Mouse (Mus musculus) embryonic facial prominence, embryonic 13.5 days (tissue): ENCODE data around the gene Shisa8. TPM values are rescaled to one million over a fixed set of nuclear protein-coding genes. Genes with fewer than 3 reads are reported as not detected.
A peak's percentile ranks its signal among the peaks of the same experiment; 100 is the strongest.

Experiments
- ATAC-seq: fragments of 200-750 bp; cut with Nextera tagmentation; 2 replicates; pipeline ENCODE4 v1.8.0; 2017; ENCODE audit warnings: low read depth; ENCODE audit not compliant: insufficient number of reproducible peaks, insufficient read depth, low FRiP score, low TSS enrichment
- H3K27ac ChIP-seq: fragments of 300-500 bp; sonication (generic); 2 replicates; pipeline ENCODE4 v1.5.1; 2015; ENCODE audit warnings: moderate library complexity, mild to moderate bottlenecking, inconsistent platforms
- H3K27me3 ChIP-seq: fragments of 300-500 bp; sonication (generic); 2 replicates; pipeline ENCODE4 v1.6.1; 2015; ENCODE audit warnings: mild to moderate bottlenecking, inconsistent platforms
- H3K36me3 ChIP-seq: fragments of 300-500 bp; sonication (generic); 2 replicates; pipeline ENCODE4 v1.6.1; 2015; ENCODE audit warnings: mild to moderate bottlenecking, inconsistent platforms
- H3K4me1 ChIP-seq: fragments of 300-500 bp; sonication (generic); 2 replicates; pipeline ENCODE4 v1.6.1; 2015; ENCODE audit warnings: inconsistent platforms
- H3K4me2 ChIP-seq: fragments of 300-500 bp; sonication (generic); 2 replicates; pipeline ENCODE4 v1.6.1; 2015; ENCODE audit warnings: moderate library complexity, mild to moderate bottlenecking, inconsistent platforms
- H3K4me3 ChIP-seq: fragments of 300-500 bp; sonication (generic); 2 replicates; pipeline ENCODE4 v1.5.1; 2015; ENCODE audit warnings: mild to moderate bottlenecking, inconsistent platforms
- H3K9ac ChIP-seq: fragments of 300-500 bp; sonication (generic); 2 replicates; pipeline ENCODE4 v1.6.1; 2015; ENCODE audit warnings: mild to moderate bottlenecking, inconsistent platforms
- H3K9me3 ChIP-seq: fragments of 300-500 bp; sonication (generic); 2 replicates; pipeline ENCODE4 v1.6.1; 2016; ENCODE audit warnings: inconsistent platforms
- WGBS: fragments of 180-500 bp; shearing (Covaris S2); methylation state at CpG from one replicate; pipeline ENCODE4 v1.1.7; 2015; ENCODE audit warnings: mixed read lengths; 5-methylcytosine and 5-hydroxymethylcytosine counted together
- polyA plus RNA-seq: library from polyadenylated mRNA; unstranded; fragments of >200 nt; fragmentation: Nextera tagmentation; extraction: Ambion mirVana; gene quantifications from 2 replicates; pipeline ENCODE4 v1.2.1, GENCODE M21; 2015

Gene Shisa8
- polyA plus RNA-seq, 1 experiment from 2014 or later = 0.18 TPM

DNA sequence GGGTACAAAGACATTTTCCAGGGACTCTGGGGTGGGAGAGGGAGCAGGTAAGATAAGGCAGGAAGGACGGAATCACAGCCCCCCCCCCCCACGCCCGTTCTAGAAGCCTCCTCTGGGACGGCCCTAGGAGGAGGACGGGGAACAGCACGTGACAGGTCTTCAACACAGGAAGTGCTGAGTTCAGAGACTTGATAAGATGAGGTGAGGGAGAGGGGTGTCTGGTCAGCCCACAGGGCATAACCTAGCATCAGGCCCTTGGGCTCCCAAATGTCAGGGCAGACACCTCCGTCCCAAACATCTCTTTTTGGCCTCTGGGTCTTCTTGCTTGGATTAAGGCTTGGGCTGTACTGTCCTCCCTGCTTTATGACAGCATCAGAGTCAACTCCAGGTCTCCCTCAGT is 10.6 kb upstream of the Shisa8 start:
- H3K27ac ChIP-seq = no peak overlapping the region
- H3K36me3 ChIP-seq = no peaks in the 10 kb centered on the region
- no peak overlapping the region for H3K4me3 ChIP-seq
- H3K4me1 ChIP-seq = peaks cover 13% of the 10 kb centered on the region
- H3K9me3 ChIP-seq = no peaks in the 10 kb centered on the region
- H3K4me2 ChIP-seq = peak overlapping the region; percentile 73
- 45% methylated on average over 7 of the region's 7 CpGs for WGBS
- no peak overlapping the region for H3K9ac ChIP-seq
- H3K27me3 ChIP-seq = peaks cover 62% of the 10 kb centered on the region
- no peak for ATAC-seq

DNA sequence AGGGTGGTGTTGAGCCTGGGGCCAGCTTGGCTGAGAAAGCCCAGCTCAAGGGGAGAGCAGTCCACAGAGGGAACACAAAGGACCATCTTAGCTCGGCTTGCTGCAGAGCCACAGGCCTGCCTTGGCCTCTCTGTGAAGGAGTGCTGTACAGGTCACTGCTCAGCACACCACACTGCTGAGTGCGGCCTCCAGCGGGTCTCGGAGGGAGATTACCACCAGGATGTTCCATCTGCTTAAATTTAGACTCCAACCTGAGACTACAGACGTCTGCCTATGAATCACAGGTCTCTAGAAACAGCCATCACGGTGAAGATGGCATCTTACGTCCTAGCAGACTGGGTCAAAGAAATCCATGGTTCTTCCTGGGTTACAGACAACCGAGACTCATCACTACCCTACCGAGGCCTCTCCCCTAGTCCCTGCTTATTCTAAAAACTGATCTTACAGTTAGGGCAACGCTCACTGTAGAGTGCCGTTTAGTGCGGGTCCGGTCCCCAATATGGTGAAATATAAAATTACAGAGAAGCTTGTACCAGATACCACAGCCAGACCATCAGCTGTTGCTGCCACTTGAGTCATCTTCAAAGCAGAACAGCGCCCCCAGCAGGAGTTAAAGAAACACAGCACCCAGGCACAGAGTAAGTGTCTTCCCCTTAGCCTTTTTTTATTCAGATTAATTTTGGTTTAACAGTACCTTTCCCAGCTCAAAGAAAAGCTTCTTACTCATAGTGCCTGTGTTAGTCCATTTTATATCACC is 8.7 kb upstream of the Shisa8 start:
- Histone ChIP-seq H3K9ac (no peak overlapping the region), H3K36me3 (no peaks in the 10 kb centered on the region), H3K4me1 (peaks cover 17% of the 10 kb centered on the region), H3K9me3 (no peaks in the 10 kb centered on the region), H3K27ac (no peak overlapping the region), H3K4me2 (no peak overlapping the region), H3K4me3 (no peak overlapping the region), H3K27me3 (peaks cover 79% of the 10 kb centered on the region)
- 49% methylated on average over 14 of the region's 14 CpGs for WGBS
- ATAC-seq = no peak

DNA sequence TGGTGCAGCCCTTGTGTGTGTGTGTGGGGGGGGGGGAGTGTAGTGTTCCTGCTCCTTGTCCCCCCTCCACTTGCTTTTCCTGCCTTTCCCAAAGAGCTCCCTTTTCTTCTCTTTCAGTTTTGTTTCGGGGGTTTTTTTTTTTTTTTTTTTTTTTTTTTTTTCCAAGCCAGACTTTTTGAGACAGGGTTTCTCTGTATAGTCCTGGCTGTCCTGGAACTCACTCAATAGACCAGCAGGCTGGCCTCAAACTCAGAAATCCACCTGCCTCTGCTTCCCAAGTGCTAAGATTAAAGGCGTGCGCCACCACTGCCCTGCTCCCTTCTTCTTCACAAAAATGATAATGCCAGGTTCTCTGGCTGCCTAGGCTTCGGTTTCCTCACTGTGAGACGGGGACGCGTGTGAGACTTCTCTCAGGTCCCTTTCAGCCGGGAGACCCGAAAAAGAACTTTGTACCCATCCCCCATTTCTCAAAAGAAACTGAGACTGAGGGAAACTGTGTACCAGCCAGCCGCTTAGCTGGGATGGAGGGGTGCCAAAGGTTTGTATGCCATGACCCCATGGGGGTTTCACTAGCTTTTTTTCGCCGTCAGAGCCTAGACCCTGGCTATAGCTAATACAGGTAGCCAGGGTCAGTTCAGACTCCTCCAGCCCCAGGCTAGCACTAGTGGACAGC is 7.5 kb upstream of the Shisa8 start:
- Histone ChIP-seq H3K4me3 (no peak overlapping the region), H3K9ac (no peak overlapping the region), H3K27ac (no peak overlapping the region), H3K9me3 (no peaks in the 10 kb centered on the region), H3K4me2 (no peak overlapping the region), H3K27me3 (peaks cover 79% of the 10 kb centered on the region), H3K36me3 (no peaks in the 10 kb centered on the region), H3K4me1 (peaks cover 25% of the 10 kb centered on the region)
- 61% methylated on average over 11 of the region's 12 CpGs for WGBS
- no peak for ATAC-seq

DNA sequence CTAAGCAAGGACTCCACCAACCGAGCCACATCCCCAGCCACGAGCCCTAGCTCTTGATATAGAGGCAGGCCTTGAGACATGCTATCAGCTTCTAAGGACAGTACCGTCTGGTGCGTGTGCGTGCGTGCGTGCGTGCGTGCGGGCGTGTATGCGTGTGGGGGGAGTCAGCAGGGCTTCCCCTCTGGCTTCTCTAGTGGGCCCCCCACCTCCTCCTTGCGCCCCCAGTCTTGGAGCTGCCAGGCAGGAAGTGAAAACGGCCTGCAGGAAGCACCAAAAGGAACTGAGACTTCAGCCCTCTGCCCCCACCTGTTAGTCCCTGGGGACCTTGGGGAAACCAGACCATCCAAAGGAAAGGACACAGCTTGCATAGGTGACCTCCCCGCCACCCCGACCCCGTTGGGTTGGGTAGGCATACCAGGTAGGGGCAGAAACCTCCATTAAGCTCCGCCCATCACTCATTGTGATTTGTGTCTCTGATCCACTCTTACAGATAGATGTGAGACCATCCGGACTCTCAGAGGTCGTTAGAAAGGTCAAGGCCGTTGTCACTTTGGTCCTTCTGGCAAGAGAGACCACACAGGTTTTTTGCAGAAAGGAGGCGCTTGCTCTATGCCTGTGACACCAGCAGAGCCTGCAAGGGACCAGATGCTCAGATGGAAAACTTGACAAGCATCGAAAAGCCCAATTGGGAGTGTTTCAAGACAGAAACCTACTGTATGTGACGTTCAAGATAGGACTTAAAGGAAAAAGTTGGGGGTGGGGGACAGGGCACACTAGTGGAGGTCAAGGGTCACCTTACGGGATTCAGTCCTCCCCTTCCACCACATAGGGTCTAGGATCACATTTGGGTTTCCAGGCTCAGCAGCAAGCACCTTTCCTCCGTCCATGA is 6.4 kb upstream of the Shisa8 start:
- Histone ChIP-seq H3K27me3 (peaks cover 76% of the 10 kb centered on the region), H3K9ac (no peak overlapping the region), H3K4me2 (no peak overlapping the region), H3K4me1 (peaks cover 19% of the 10 kb centered on the region), H3K4me3 (no peak overlapping the region), H3K9me3 (no peaks in the 10 kb centered on the region), H3K36me3 (no peaks in the 10 kb centered on the region), H3K27ac (no peak overlapping the region)
- no peak for ATAC-seq
- 75% methylated on average over 26 of the region's 26 CpGs for WGBS

DNA sequence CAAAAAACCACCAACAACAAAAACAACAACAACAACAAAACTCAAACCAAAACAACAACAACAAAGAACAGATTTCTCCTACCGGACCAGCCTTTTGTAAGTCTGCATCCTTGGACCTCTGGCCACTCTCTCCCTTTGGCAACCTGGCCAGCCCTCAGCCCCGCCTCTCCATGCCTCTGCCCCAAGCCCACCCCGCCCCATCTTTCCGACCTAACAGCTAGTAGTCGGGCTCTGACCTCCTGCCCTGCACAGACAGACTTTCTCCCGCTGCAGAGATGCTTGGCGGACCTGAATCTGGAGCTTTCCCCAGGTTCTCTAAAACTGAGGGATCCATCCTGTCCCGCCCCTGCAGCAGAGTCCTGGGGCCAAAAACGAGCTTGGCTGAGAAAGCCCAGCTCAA is 5.4 kb upstream of the Shisa8 start:
- WGBS = 24% methylated on average over 9 of the region's 9 CpGs
- no peak overlapping the region for H3K27ac ChIP-seq
- ATAC-seq = no peak
- H3K27me3 ChIP-seq = peaks cover 76% of the 10 kb centered on the region
- H3K9ac ChIP-seq = no peak overlapping the region
- no peaks in the 10 kb centered on the region for H3K36me3 ChIP-seq
- H3K4me2 ChIP-seq = no peak overlapping the region
- peaks cover 14% of the 10 kb centered on the region for H3K4me1 ChIP-seq
- H3K4me3 ChIP-seq = no peak overlapping the region
- H3K9me3 ChIP-seq = no peaks in the 10 kb centered on the region

DNA sequence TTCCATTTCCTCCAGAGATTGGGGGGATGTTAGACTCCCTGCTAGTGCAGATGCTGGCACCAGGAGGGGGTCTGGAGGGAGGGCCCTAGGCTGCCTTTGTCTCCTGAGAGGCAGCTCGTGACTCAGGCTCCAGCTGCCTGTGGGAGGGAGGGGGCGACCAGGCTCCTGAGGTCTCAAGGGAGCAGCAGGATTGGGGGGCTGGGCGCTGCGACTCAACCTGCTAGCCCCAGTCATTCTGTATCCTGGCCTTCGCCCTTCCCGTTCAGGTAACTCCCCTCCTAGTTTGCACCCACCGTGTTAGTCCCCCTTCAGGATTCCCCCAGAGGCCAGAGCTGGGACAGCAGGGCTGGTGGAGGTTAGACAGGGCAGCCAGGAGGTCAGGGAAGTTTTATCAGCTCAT is 4.4 kb upstream of the Shisa8 start:
- WGBS = 13% methylated on average over 7 of the region's 7 CpGs

DNA sequence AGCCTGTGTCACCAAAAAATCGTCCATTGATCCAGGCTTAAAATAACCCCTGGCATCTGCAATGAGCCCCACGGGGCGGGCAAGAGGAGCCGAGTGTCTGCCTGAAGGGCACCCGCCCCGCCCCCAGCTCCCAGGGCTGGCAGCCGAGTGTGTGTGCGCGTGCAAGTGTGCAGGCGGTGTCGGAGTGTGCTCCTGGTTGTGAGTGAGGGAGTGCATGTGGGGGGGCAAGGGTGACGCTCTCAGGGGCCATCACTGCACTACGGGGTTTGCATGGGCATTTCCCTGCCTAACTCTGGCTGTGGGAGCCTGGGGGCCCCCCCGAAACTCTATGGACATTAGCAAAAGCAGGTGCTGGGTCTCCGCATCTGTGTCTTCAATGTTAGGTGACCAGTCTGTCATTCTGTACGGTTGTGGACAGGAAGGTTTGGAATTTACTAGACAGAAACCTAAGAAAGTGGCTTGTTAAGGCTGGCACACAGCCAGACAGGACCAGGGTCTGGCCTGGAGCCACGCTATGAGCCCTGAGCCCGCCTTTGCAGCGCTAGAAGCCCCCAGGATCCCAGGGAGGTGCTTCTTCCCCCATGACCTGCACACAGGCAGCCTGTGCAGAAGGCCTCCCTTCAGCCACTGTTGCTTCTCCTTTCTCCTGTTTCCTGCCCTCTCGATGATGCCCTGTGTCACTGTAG is 3.7 kb upstream of the Shisa8 start:
- WGBS = 43% methylated on average over 20 of the region's 20 CpGs
- no peaks in the 10 kb centered on the region for H3K36me3 ChIP-seq
- H3K27ac ChIP-seq = no peak overlapping the region
- H3K27me3 ChIP-seq = peaks cover 86% of the 10 kb centered on the region
- H3K4me1 ChIP-seq = peaks cover 30% of the 10 kb centered on the region
- no peak overlapping the region for H3K4me2 ChIP-seq
- no peak for ATAC-seq
- H3K4me3 ChIP-seq = no peak overlapping the region
- H3K9me3 ChIP-seq = no peaks in the 10 kb centered on the region
- H3K9ac ChIP-seq = no peak overlapping the region

More for the DNA sequence above, 4.4 kb upstream of the Shisa8 start:
- Histone ChIP-seq H3K36me3 (no peaks in the 10 kb centered on the region), H3K4me1 (peaks cover 22% of the 10 kb centered on the region), H3K9me3 (no peaks in the 10 kb centered on the region), H3K27me3 (peaks cover 79% of the 10 kb centered on the region), H3K9ac (0 out of 2 replicates have a peak overlapping the region, but pooled peaks have one; percentile 16), H3K27ac (no peak overlapping the region), H3K4me2 (no peak overlapping the region), H3K4me3 (no peak overlapping the region)
- ATAC-seq = no peak

DNA sequence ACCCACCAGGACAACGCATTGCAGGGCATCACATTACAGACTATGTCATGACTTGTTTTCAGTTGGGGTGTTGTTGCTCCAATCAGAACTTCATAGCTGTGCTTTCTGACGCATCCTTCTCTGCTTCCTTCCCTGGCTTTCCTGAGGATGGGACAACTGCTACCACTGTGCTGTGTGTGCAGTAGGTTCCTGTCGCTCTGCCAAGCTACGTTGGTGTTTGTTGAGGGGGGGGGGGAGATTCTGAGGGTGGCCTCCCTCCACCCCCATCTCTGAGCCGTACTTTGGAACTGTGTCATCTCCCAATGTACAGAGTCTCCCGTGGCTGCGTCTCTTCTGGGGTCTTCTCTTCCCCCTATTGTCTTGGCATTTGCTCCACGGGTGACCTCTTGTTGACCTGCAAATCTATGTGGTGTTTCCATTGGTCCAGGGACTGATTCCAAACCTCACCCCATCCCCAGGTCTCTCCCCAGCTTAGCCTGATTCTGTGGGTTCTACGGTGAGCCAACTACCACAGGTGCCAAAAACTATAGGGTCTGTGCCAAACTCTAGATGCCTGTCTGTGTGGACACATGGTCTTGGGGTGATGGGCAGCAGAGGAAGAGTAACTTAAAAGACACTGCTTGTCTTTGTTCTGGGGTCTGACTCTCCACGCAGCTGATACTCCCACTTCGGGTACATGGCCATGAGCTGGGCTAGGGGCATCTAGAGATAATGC is 2.9 kb upstream of the Shisa8 start:
- Histone ChIP-seq H3K4me1 (peaks cover 35% of the 10 kb centered on the region), H3K27me3 (peaks cover 87% of the 10 kb centered on the region), H3K9ac (no peak overlapping the region), H3K27ac (no peak overlapping the region), H3K4me3 (no peak overlapping the region), H3K4me2 (no peak overlapping the region), H3K36me3 (no peaks in the 10 kb centered on the region), H3K9me3 (no peaks in the 10 kb centered on the region)
- 31% methylated on average over 11 of the region's 11 CpGs for WGBS
- ATAC-seq = no peak

DNA sequence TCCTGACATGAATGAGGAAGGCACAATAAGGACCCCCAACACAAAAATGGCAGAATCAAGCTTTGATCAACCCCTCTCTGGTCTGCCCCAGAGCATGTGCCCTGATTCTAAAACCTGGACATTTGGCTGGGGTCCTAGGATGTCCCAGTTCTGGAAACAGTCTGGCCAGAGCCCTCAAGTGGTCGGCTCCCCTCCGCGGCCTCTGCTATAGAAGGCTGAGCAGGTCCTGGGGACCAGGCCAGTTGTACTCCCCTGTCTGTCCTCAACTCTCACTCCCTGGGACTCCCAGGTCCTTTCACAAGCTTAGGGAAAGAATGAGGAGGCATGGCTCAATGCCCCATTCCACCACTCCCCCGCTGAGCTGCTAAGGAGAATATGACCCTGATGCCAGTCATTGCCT is 607 bp upstream of the Shisa8 start:
- Histone ChIP-seq H3K27ac (no peak overlapping the region), H3K36me3 (no peaks in the 10 kb centered on the region), H3K4me3 (no peak overlapping the region), H3K9ac (no peak overlapping the region), H3K4me2 (peak overlapping the region; percentile 83; the same call in 1 of the 2 replicates), H3K4me1 (peaks cover 35% of the 10 kb centered on the region), H3K27me3 (peaks cover 95% of the 10 kb centered on the region), H3K9me3 (no peaks in the 10 kb centered on the region)
- 20% methylated on average over 4 of the region's 4 CpGs for WGBS
- ATAC-seq = no peak

DNA sequence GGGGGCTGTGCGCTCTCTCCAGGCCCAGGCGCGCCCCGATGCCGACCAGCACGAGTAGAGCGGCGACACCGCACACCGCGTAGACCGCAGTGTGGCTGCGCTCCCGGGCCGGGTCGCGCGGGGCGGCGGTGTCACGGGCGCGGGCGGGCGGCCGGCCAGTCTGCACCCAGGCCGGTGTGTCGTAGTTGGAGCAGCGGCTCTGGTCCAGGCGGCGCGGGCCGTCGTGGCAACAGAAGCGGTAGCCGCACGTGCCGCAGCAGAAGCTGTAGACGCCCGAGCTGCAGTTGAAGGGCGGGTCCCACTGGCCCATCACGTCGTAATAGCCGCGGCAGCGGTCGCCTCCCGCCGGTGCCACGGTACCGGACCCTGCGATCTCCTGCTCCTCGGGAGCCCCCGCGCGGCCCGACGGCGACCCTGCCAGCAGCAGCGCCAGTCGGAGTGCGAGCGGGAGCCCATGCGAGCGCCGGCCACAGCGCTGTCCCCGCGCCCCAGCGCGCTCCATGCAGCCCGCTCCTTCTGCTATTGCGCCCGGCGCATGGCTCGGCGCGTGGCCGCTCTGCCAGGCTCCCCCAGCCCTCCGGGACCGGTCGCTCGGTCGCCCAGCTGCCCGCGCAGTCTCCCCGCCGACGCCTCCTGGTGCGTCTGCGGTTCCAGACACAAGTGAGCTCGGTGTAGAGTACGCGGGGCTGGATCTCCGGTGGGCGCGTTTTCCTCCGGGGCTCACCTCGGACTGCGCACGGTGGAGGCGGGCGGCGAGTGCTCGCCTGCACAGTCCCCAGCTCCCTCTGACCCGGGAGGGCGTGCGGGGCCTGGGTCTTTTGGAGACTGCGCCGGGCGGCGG is 484 bp downstream of the Shisa8 start:
- Histone ChIP-seq H3K4me3 (peak overlapping the region; percentile 50), H3K27ac (no peak overlapping the region), H3K9me3 (no peaks in the 10 kb centered on the region), H3K4me1 (peaks cover 41% of the 10 kb centered on the region), H3K36me3 (no peaks in the 10 kb centered on the region), H3K9ac (peak overlapping the region; percentile 64), H3K4me2 (peak overlapping the region; percentile 83), H3K27me3 (peaks cover 98% of the 10 kb centered on the region)
- no peak for ATAC-seq
- under 1% methylated on average over 101 of the region's 112 CpGs for WGBS
